Mouse (Mus musculus) CH12.LX (cell line): ENCODE results near the gene Gpcpd1.

Experiments used
- CTCF ChIP-seq, 2 experiments: IDR thresholded peaks in 1 of 2; conservative IDR thresholded peaks in 1 of 2; 2 replicates each; pipeline ENCODE4 v1.5.1; 2011 to 2012; ENCODE audit warnings: low read depth in 2 of 2, low read length in 2 of 2, improper control_type of control experiment in 1 of 2, inconsistent platforms in 1 of 2, mild to moderate bottlenecking in 1 of 2, moderate library complexity in 1 of 2
- EP300 ChIP-seq: IDR thresholded peaks from 2 replicates; pipeline ENCODE4 v1.6.1; 2011; ENCODE audit warnings: low read length, improper control_type of control experiment
- POLR2A ChIP-seq: IDR thresholded peaks from 2 replicates; pipeline ENCODE4 v1.6.1; 2011; ENCODE audit warnings: low read depth, mild to moderate bottlenecking, improper control_type of control experiment, low read length
- POLR2AphosphoS2 ChIP-seq: IDR thresholded peaks from 2 replicates; pipeline ENCODE4 v1.6.1; 2011; ENCODE audit warnings: low read depth, low read length, improper control_type of control experiment
- RCOR1 ChIP-seq: conservative IDR thresholded peaks from 2 replicates; pipeline ENCODE4 v1.6.1; 2012; ENCODE audit warnings: low read depth, mild to moderate bottlenecking, inconsistent platforms, low read length, improper control_type of control experiment

DNA sequence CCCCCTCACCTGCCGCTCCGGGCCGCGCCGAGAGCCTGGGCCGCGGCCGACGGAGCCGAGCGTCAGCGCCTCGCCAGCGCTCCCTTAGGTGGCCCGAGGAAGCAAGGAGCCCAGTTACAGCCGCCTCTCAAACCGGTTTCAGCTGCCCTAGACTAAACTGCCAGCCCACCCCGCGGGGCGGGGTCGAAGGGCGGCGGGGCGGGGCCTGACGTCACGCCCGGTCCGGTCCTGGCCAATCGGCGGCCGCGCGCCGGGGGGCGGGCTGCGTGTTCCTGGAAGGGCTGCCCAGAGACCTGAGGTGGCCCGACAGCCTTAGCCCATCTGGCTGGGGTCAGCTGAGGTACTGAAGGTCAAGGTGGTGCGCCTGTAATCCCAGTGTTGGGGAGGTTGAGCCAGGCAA lies 9.5 kb downstream of the Gpcpd1 start:
- TF ChIP-seq CTCF (conservative IDR thresholded peaks at IDR 0.05 in 1 of 2, IDR thresholded peaks at IDR 0.05 in 1 of 2; ENCODE audit: low read depth in 2 of 2, low read length in 2 of 2), result peak in 1 of 2 experiments; percentile 38; a peak in 2 of 4 replicates
- peak; percentile 92 for TF ChIP-seq POLR2A
- no peak for TF ChIP-seq RCOR1
- no peak for TF ChIP-seq EP300
- TF ChIP-seq POLR2AphosphoS2, result no peak
